Mouse (Mus musculus) retina, embryonic 14.5 days (tissue): ENCODE data around the gene Ctf2.
"Not testable (repeated sequence)": the region's sequence is repeated elsewhere in the genome, so short reads cannot be mapped to it uniquely, and the experiment has no call there.

Source experiments
- DNase-seq: peaks from one replicate; pipeline ENCODE4 v3.0.0-alpha.2; 2015; ENCODE audit warnings: low spot score

The Ctf2 gene

DNA sequence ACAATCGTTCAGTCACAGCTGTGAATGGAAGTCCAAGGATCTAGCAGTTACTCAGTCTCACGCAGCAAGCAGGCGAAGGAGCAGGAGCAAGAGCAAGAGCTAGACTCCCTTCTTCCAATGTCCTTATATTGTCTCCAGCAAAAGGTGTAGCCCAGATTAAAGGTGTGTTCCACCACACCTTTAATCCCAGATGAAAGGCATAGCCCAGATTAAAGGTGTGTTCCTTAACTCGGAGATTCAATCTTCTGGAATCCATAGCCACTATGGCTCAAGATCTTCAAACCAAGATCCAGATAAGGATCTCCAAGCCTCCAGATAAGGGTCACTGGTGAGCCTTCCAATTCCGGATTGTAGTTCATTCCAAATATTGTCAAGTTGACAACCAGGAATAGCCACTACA lies at the start of gene Ctf2:
Gene Ctf2, minus strand, starts transcription at position 101 of the 400 bp plus-strand sequence.
- DNase-seq, result not testable (repeated sequence)

DNA sequence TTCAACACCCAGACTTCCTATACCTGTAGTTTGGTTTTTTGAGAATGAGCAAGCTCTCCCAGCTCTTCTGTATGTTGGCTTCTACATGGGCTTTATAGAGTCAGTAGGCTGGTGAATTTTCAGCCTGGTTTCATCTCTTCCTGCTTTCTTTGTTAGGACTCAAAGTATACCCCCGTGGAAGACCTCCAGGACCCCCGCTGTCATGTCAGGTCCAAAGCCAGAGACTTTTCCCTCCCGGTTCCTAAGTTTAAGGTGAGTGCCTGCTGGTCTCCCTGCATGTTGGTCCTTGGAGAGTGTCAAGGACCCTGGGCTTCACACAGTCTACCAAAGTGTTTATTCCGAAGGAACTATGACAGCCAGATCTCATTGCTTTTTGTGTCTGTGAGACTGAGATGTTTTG lies 46.4 kb upstream of the Ctf2 start:
- no peak for DNase-seq

DNA sequence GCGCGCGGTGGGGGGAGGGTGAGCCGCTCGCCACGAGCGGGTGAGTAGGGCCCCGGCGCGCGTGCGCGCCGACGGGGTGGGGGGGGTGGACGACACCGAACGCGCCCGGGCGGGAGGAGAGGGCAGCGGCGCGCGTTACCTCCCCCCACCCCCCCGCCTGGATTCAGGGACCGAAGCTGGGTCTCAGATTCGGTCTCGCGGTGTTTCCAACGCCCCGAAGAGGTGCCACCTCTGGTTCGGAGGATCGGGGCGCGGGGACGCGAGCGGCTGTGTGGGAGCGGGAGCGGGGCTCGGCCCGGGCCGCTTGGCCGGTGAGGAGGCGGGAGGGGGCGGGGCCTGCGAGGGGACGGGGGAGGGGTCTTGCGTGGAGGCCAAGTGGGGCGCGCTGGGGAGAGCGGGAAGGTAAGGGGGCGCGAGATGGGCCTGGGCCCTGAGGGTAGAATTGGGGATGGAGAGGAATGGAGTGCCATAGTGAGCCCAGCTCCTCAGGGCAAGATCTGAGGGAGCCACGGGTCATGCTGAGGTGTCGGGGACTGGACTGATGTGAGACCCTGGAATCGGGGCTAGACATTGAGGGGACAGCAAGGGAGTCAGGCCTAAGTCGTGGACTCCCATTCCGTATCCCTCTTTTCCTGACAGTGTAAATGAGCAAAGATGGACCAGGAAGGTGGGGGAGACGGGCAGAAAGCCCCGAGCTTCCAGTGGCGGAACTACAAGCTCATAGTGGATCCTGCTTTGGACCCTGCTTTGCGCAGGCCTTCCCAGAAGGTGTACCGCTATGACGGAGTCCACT lies 45.7 kb upstream of the Ctf2 start:
- peak; percentile 69 for DNase-seq

DNA sequence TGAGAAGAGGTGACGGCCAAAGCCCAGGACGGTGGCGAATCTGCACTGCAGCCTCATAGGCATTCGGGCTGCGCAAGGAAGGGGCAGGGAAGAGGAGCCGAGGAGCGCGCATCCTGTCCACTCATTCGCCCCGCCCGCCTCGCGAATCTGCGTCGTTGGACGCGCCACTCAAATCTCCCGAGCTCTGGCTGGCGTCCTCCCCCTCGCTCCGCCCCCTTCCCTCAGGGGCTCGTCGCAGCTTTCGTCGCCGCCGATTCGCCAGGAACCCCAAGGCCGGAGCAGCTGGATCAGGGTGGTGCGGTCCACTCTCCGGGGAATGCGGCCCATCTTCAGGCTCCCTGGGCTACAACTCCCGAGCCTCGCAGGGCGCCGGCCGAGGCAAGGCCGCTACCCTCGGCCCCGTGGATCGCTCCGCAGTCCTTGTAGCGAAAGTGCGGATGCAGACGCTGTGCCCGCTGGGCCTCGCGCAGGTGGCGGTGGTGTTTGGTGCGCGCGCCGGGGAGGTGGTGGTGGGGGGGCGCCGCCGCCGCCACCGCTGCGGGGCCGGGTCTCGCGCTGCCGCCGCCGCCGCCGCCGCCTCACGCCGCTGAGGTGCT lies 45.0 kb upstream of the Ctf2 start:
- DNase-seq, result peak; percentile 97

DNA sequence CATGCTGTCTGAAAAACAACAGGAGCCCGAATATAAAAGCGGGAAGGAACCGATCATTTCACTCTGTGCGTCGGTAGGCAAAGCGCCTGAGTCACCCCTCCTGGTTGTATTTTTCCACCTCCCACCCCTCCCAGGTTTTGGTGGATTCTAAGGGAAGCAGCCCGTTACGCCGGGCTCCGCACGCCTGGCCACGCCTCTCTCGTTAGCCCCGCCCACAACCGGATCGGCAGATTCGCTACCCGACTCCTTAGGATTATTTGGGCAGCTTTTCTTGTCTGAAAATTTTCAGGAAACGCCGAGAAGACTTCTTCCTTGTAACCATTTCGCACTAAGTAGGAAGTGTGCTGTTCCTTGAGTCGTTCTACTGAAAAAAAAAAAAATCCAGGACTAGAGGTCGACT lies 44.5 kb upstream of the Ctf2 start, which contains the start of gene Setd1a:
Gene Setd1a, plus strand, starts transcription at position 245 of the 400 bp plus-strand sequence.
- DNase-seq, result peak; percentile 88

DNA sequence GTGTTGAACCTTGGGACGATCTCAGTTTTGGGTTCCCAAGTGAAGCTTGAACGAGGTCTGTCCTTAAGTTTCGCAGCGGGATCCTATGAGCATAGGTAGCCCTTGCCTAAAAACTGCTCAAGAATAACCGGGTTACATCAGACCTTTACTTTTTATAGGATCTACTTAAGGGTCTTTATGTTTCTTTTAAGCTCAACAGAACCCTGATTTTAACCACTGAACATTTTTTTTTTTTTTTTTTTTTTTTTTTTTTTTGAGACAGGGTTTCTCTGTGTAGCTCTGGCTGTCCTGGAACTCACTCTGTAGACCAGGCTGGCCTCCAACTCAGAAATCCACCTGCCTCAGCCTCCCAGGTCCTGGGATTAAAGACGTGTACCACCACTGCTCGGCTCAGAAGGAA lies 43.9 kb upstream of the Ctf2 start:
- DNase-seq, result not testable (repeated sequence)

DNA sequence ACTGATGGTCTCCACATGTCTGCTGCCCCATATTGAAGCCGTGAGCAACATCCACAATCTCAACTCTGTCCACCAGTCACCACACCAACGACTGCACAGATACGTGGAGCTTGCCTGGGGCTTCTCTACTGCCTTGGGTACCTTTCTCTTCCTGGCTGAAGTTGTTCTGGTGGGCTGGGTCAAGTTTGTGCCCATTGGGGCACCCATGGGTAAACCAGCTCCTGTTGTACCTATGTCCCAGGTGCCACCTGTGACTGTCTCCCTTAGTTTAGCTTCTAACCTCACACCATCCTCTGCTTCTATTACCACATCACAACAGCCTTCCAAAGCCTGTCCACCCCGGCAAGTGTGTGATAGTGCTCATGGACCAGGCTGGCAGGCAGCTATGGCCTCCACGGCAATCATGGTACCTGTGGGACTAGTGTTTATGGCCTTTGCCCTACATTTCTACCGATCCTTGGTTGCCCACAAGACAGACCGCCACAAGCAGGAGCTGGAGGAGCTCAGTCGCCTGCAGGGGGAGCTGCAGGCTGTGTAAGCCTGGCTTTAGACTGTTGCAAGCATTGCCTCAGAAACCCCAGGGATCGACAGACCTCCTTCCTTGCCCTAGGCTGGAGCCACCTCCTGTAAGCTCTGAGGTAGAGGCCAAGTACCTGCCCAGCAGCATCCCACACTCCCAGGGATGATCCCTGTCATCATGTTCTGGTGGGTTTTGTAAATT lies 41.9 kb upstream of the Ctf2 start:
- peak; percentile 84 for DNase-seq

DNA sequence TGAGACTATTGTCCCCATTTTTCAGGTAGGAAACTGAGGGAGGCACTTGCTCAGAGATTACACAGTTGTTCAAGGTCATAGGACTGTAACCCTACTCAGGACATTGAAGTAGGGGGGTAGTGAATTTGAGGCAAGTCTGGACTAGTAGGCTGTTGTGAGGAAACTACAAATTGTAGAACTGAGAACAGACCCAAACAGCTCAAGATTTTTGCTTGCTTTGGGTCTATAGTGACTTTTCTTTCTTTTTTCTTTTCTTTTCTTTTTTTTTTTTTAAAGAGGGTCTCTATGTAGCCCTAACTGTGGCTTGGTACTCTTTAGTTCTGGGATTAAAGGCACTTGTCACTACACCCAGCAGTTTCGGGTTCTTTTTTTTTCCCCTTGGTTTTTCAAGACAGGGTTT lies 40.6 kb upstream of the Ctf2 start:
- no peak for DNase-seq

DNA sequence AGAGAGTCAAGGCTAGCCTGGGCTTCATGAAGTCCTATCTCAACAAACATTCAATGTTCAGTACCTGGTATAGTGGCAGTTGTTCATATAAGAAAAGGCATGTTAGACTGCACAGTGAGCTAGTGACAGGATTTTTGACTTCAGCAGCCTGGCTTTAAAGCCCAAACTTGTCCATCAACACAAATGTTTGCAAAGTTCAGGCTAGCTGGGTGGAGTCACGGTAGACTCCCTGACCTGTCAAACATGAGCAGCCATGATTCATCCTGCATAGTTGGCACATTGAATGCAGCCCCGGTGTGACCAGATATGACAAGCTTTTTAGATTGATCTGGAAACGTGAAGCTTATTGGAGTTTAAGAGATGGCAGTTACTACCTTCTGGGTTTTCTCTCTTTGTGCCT lies 40.1 kb upstream of the Ctf2 start:
- no peak for DNase-seq

DNA sequence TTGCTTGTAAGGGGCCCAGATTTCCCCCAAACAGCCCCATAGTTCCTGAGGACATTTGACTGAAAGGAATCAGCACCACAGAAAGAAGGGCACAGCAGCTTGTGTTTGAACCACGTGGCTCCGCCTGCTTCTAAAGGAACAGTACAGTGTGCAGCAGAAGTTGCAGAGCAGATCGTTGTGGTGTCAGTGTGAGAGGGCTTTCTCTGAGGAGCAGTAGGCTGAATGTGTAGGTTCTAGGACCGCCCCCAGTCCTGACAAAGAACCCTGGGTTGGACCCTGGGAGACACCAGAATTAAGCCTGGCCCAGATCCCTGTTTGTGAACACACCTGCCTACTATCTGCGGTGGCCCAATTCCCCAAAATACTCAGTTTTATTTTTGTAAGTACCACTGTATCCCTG lies 39.3 kb upstream of the Ctf2 start:
- DNase-seq, result no peak

DNA sequence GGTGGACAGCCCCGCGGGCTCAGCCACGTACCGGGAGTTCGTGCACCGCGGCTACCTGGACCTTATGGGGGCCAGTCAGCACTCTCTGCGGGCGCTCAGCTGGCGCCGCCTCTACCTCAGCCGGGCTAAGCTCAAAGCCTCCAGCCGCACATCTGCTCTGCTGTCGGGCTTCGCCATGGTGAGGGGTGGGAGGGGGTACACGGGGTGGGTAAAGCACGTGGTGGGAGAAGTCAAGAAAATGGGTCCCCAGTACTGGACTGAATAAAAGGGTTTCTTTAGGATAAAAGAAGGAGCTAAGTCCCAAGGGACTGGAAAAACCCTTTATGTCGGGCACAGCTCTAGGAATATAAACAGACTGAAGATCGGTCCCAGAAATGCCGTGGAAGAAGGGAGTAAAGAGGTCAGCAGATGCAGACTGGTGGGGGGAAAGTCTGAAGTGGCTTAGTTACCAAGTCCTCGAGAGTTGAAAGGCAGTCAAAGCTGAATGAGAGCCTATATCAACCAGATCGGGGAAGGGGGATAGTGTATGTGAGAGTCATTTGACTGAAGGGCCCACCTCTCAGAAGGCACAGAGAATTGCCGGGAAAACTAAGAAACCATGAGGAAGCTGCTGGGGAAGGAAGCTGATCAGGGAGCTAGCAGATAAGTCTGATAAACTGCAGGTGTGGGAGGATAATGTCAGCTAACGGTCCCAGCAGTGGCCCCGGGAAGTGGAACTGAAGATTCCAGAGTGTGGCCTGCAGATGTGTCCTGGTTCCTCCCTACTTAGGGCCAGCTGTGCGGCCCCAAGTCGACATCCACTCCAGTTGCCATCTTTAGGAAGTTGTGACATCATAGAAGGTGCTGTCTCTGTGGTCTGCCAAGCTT lies 38.3 kb upstream of the Ctf2 start:
- peak; percentile 12 for DNase-seq

DNA sequence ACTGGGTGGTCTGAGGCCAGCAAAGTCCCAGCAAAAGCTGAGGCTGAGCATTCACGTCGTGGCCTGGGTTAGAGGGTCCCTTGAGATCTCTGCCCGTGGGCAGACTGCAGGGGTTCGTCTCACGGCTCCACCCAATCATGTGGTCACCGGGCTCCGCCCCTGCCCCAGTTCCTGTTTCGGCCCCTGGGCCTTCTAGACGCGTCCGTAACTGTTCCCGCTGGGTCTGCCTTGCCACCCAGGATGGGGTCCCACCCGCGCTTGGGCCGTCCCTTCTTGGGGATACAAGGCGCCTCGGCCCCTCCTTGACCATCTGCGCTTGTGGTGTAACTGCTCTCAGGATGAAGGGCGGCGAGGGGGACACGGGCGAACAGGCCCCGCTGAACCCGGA lies 37.7 kb upstream of the Ctf2 start, which contains the start of gene Orai3:
Gene Orai3, plus strand, starts transcription at position 165 of the 388 bp plus-strand sequence.
- DNase-seq, result peak; percentile 82

DNA sequence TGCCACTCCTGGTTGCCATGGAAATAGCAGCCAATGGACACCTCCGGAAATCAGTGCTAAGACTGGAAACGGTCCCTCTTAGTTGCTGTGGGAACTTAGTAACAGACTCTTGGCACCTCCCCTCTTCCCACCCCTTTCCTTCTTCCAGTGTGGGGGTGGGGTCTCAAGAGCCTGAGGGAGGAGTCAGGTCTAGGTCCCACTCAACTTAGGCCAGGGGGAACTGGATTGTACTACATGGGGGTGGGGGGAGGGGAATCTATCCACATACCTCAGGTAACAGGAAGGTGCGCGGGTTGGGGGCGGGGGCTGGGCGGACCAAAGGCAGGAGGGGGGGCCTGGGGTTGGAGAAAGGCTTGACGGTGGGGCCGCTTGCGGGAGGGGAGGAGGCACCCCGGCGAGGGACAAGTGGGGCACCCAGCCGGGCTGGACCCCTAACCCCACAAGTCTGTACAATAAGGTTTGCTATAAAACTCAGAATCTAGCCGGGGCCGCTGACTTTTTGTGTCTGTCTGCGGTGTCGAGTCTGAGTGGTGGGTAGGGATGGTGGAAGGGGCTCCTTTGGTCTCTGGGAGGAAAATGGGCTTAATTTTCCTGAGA lies 37.1 kb upstream of the Ctf2 start:
- DNase-seq, result peak; percentile 94

DNA sequence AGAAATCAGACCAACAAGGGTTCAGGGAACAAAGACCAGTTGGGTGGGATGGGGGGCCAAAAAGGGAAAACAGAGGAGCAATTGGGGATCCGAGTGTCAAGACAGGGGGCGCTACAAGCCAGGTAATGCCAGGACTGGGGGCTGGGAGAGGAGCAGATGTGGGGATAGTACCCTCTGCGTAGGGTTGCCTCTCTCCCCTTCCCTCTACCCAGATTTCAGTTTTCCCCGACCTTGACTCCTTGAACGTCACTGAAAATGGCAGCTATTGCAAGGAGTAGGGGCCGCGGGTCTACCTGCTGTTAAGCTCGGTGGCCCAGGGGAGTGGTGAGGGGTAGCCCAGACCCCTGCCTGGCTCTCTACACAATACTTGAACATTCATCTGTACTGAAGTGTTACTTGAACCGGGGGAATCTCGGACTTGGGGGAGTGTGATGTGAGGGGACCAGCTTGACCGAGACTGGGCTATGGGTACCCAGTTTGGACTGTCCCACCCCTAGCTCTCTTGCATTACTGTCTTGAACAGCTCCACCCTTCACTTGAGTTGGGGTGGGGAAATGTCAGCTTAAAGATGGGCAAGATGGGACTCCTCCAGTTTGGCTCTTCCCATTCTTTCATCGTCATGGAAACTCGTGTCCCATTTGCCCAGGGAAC lies 36.5 kb upstream of the Ctf2 start:
- no peak for DNase-seq

DNA sequence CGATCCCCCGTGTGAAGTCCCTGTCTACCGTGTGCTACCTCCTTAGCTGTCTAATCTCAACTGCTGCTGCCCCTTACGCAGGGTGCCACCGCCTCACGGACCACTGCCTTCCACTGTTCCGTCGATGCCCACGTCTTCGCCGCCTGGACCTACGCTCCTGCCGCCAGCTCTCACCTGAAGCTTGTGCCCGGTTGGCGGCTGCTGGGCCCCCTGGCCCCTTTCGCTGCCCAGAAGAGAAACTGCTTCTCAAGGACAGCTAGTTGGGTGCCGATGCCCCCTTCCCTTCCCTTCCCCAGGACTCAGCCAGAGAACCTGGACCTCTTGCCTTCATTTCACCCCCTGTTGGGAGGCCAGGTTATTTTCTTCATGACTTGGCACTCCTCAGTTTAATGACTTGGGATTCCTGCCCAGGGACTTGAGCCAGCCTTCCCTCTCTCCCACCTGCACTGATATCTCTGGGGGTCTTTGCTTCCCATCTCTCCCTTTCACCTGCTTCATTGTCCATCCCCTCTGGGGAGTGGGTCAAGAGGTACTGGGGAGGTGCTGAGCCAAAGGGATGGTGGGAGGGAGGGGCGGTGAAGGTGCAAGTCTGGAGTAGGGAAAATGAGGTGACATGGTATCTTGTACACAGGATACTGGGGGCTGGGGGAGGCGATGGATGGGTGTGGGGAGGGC lies 35.8 kb upstream of the Ctf2 start:
- no peak for DNase-seq

DNA sequence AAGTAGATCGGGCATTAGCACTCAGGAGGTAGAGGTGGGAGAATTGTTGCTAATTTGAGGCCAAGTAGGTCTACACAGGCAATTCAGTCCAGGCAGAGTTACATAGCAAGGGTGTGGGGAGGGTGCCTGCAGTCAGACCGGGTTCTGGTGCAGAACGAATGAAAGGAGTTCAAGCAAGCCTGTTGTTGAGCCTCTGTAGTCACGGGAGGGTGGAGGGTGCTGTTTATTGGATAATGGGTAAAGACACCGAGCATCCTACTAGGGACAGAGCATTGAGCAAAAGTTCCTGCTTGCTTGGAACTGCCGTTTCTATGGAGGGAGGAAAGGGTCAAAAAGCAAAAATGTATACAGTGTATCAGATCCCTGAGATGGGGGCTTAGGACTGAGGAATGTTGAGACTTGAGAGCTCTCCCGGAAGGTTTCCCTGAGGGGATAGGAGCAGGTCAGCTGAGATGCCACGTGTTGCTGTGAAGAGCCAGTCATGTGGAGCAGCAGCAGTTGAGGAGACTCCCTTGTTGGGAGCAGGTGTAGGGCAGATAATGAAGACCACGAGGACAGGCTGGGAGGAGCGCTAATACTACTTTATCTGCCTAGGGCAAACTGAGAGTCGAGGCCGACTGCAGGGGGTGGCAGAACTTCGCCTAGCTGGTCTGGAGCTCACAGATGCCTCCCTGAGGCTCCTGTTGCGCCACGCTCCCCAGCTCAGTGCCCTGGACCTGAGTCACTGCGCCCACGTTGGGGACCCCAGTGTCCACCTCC lies 35.1 kb upstream of the Ctf2 start:
- DNase-seq, result no peak

DNA sequence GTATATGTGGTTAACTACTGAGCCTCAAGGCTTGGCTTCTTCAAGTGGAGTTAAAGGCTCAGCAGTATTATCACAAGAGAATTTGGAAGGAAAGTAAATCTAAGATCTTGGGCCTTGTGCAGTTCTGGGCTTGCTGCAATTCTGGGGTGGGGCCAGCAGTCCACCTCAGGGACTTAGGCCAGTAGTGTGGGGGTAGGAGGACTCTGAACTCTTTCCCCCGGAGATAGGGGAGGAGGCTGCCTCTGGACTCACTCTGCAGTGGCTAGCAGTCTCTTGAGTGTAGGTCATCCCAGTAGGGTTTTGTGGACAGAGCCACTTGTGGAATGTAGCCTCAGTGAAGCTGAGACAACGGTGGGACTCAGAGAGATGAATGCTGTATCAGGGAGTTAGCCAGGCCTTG lies 33.8 kb upstream of the Ctf2 start:
- DNase-seq, result no peak

DNA sequence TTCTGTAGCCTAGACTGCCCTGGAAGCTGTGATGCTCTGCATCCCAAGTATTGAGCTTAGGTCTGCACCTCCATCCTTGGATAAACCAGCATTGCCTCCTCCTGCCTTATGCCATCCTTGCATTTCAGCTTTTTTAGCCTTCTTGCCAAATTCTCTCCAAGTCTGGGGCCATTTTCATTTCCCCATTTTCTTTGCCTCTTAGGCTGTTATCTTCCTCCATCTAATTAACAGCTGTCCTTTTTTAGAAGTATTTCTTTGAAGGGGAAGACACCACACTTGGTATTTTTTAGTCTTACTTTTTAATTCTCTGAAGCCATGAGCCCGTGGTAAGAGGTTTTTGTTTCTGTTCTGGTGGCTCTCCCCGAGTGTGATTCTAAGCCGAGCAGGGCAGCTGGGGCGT lies 31.7 kb upstream of the Ctf2 start:
- DNase-seq, result no peak

DNA sequence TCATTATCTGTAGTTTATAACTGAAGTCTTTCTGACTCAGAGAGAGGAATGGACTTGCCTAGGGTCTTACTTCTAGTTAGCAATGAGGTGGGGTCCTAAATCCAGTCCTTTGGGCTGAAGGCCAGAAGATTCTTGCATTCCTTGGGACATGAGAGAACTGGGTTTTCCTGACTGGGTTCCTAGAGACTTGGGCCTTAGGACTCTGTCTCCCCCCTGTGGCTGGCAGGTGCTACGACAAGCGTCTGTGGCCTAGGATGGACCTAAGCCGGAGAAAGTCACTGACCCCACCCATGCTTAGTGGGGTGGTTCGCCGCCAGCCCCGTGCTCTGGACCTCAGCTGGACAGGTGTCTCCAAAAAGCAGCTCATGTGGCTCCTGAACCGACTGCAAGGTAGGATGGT lies 29.1 kb upstream of the Ctf2 start:
- DNase-seq, result peak; percentile 85

DNA sequence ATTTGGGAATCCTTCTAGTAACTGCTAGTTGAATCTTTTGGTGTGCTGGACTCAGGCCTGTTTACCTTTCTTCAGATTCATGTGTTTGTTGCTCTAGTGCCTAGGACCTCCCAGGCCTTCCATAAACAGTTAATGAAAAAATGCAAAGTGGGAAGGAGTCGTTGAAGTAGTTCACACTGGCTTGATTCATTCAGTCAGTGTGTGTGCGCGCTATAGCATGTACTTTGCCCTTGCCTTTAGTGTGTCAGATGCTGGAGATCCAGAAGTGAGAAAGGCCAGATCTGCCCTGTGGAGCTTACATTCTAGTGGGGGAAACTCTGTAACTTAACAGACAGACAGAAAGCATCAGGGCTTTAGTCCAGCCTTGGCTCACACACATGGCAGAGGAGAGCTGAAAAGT lies 28.5 kb upstream of the Ctf2 start:
- no peak for DNase-seq
